Mouse (Mus musculus) mature B cell (primary cell): Measurements from ENCODE around the gene Nr4a1.

Experiments used
- in situ Hi-C: fragments of 300-500 bp; cut with MboI; formaldehyde crosslinking; loops from 2 replicates; pipeline ENCODE4 v1.14.3; 2019

The Nr4a1 gene

GRCm38 (mm10) chr15:101233641-101234275 lies 20.3 kb upstream of the Nr4a1 start:
- in situ Hi-C loops = no loop called here

DNA sequence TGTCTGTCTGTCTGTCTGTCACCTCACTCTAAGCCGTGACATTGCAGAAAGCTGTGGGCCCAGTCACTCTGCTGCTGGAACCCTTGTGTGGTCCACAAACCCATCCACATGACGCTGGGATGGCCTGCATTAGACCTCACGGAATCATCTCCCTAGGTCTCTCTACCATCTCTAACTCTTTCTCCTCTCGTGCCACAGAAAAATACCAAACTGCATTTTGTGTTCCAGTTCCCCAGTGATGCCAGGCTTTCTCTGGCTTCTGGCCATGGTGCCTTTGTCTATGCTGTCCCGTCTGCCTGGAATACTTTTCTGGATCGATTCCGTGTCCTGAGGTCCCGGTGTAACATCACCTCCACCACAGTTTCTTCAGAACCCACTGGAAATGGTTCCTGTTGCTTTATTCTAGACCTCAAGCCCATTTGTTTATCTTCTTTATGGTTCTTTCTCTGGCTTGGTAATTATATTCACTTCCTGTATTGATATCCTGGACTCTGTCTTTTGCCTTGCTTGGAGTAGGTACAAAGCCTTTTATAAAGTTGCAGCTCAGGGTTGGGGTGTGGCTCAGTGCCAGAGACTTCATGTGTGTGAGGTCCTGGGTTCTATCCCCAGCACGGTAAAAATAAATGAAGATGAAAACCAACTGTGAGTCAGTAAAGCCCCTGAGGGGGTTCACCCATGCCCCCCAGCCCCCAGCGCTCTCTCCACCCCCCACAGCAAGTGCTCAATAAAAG lies 19.3 kb upstream of the Nr4a1 start:
- in situ Hi-C loops = no loop called here

DNA sequence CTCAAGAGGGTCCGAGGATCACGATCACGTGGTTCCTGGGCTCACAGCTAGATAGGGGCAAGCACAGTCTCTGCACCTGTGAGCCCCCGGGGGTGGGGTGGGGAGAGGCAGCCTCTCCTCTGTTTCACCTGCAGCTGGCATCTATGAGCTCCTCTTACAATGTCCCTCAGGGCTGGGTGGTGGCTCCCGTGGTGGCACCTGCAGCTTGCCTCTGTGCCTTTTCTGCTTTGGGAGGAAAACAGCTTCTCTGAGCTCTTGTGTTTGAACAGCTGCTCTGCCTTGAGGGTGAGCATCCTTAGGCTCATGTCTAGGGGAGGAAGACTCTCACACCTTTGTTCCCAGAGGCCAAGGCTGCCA lies 18.7 kb upstream of the Nr4a1 start:
- in situ Hi-C loops = no loop called here

DNA sequence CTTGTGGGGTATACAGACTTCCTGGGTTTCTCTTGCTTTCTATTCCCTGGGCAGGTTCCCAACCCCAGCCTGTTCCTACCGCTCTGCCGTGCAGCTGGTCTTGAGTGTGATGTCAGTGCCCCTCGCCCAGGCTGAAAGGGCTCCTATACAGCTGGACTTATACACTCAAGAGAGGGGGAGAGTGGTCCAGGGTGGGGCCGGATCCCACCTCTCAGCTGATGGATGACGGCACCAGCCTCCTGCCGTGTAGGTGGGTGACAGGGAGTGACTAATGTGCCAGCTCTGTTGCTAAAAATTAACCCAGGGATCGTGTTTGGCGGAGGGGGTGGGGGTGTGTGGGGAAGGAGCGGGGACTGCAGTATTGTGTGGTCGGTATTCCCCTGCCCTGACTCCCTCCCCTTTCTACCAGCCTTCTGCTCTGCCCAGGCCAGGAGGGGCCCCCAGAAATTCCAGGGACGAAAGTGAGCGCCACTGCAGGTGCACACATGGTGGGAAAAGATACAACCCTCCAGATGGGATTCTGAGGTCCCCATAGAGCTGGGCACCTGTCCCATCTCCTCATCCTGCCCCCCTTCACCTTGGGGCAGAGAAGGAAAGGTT lies 18.2 kb upstream of the Nr4a1 start:
- in situ Hi-C loops = no loop called here

GRCm38 (mm10) chr15:101236878-101237277 lies 17.2 kb upstream of the Nr4a1 start:
- in situ Hi-C loops = no loop called here

DNA sequence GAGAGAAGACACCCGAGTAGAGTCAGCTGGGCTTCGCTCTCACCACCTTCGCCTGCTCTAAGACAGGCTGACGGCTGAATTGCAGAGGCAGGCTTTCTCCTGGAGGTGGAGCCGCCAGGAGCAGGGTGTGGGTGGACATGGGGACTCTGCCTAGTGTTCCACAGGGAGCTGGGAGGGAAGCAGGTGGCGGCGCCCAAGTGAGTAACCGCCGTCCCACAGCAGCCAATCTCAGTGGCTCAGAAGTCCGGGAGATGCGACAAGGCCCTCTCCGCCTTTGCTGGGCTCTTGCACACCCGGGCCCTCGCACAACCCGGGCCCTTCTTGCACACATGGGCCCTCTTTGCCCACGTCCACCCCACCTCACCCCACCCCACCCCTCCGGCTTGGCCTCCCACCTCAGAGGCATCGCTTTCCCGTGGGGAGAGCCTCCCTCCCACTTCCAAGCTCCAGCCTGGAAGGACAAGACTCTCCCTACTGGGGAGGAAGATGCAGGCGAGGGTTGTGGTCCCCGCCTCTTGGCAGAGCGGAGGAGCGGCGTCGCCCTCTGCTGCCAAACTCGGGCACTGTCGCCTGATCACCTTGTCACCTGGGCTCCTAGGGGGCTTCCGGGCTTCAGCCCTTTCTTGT lies 15.1 kb upstream of the Nr4a1 start:
- in situ Hi-C loops = no loop called here

GRCm38 (mm10) chr15:101239821-101240220 lies 14.2 kb upstream of the Nr4a1 start:
- in situ Hi-C loops = loop anchor here (5.0 kb wide), 1 partner anchor 37 kb away; no protein-coding TSS in a partner anchor

GRCm38 (mm10) chr15:101240799-101241204 lies 13.3 kb upstream of the Nr4a1 start:
- in situ Hi-C loops = loop anchor here (5.0 kb wide), 1 partner anchor 36 kb away; no protein-coding TSS in a partner anchor

GRCm38 (mm10) chr15:101241236-101241635 lies 12.8 kb upstream of the Nr4a1 start:
- in situ Hi-C loops = loop anchor here (5.0 kb wide), 1 partner anchor 36 kb away; no protein-coding TSS in a partner anchor

- in situ Hi-C loops = loop anchor here (5.0 kb wide), 1 partner anchor 35 kb away; no protein-coding TSS in a partner anchor
Measured at GRCm38 (mm10) chr15:101241853-101242252, 12.2 kb upstream of the Nr4a1 start.

DNA sequence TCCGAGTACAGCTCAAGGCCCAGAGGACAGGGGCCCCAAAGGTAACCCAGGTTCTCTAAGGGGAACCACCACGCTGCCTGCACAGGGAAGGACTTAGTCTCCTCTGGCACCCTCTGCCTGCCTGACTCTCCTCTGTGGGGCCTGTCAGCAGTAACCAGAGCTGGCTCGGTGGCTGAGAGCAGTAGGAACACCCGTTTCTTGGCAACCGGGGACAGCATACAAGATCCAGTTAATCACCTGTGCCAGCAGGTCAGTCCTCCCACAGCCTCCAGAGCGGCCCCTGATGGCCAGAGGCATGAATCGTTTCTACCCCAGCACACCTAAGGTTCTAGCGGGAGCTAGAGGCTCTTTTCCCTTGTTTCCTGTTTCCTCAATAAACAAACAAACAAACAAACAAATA lies 11.4 kb upstream of the Nr4a1 start:
- in situ Hi-C loops = loop anchor here (5.0 kb wide), 1 partner anchor 35 kb away; no protein-coding TSS in a partner anchor

DNA sequence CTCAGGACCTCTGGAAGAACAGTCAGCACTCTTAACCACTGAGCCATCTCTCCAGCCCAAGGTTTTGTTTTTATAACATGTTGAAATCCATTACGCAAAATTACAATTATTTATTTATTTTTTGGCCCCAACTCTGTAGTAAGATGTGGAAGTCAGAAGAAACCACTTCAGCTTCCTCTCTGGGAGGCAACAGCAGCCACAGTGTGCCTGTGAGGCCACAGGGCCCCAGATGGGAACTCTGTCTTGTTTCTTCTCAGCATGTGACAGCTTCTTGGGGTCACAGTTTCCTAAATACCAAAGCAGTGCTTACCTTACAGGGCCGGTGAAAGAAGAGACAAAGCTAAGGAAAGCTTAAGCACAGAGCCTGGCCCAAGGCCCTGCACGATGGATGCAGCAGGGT lies 10.1 kb upstream of the Nr4a1 start:
- in situ Hi-C loops = loop anchor here (5.0 kb wide), 1 partner anchor 33 kb away; no protein-coding TSS in a partner anchor

DNA sequence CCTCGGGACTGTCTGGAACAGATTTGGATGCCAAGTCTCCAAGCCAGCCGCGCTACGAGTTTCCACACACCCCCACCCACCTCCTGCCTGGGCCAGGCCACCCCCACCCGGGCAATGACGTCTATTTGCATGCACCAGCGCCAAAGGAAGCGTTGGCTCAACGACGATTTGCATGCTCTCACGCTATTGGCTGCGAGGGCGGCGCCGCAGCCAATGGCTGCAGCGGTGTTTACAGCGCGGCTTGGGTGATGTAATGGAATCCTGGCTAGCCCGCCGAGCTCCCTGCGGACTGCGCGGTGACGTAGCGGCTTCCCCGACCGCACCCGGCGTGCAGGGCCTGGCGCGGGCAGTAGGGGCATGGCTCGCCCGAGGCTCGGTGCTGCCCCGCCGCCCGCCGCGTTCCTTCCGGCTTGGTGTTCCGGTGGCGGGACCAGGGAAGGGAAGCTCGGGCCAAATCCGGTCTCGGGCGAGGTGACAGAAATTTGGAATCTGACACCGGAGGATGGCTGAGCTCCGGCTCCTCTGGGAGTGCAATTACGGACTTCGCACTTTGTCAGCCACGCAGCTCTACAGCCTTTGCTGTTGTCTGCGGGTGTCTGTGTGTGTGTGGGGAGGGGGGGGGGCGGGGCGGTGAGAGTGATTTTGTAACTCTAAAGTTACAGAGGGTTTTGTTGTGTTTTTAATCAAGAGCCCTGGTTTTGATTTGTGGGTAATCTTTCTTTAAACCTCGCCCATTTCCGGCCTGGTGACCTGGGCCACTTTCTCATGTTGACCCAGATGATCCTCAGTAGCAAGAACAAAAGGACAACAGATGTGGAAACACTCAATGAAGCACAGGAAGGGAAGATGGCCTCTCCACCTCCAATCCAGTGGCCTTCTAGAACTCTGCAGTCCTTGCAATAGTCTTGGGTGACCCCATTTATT lies 7.6 kb upstream of the Nr4a1 start:
- in situ Hi-C loops = no loop called here

- in situ Hi-C loops = no loop called here
Measured at GRCm38 (mm10) chr15:101247155-101247498, 6.9 kb upstream of the Nr4a1 start.

DNA sequence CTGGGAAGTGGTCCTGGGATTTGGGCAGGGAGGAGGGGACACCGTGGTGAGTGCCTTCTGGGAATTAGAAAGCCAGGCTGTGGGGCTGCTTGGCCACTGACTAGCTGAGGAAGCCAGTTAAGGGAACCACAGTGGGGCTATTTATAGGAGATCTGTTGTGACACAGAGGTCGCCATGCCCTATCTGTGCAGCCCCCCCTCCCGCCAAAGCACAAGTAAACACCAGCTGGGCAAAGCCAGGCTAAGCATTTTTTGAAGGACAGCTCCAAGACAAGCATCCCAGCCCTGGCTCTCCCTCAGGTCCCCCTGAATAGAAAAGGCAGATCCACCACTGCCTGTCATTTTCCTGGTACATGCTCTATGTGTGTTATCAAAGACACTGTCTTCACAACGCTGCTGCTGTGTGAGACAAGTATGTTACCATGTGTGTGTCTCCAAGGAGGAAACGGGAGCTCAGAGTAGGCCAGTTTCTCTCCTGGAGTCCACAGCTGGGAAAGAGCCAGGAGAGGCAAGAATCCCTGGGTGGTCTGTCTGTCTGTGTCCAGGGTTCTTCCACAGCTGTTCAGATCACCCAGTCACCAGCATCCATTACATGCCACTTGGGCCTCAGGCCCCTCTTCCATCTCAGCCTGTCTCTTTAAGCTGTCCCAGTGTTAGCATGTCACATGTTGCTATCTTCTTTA lies 5.9 kb upstream of the Nr4a1 start:
- in situ Hi-C loops = no loop called here

DNA sequence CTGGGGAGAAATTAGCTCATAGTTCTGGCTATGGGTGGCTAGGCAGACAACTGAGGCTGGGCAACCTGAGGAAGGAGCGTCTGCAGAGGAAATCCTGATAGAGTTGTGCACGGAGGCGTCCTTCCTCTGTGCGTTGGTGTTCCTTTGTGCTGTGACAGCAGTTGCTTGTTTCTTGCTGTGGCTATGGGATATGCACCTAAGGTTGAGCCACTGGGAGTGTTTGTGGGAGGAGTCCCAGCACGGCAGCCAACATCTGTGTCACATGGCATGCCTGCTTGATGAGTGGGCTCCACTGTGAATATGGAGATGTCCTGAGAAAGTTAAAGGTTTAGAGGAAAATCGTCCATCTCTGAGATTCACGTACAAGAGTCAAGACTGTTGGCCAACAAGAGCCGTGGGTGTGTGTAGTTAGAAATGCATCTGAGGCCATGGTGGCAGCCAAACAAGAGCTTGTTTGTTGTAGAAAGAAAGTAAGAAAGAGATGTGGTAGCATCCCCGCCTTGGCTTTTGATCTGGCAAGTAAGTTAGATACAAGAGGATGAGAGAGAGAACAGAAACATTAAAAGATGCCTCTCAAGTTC lies 3.8 kb upstream of the Nr4a1 start:
- in situ Hi-C loops = no loop called here

DNA sequence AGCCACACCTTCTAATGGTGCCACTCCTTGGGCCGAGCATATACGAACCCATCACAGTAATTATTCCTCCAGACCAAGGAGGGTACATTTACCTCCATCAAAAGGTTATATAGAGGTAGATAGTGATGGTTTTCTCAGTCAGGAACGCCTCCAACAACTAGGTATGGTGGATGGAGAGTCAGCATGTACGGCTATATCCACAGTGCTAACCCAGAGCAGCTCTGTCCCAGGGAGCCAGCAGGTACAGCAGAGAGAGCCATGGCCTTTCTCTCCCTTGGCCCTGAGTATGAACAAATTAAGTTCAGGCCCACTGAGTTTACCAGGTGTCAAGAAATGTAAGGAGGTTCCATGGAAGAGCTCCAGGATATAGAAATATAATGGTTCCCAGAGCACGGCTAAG lies 2.1 kb upstream of the Nr4a1 start:
- in situ Hi-C loops = no loop called here

DNA sequence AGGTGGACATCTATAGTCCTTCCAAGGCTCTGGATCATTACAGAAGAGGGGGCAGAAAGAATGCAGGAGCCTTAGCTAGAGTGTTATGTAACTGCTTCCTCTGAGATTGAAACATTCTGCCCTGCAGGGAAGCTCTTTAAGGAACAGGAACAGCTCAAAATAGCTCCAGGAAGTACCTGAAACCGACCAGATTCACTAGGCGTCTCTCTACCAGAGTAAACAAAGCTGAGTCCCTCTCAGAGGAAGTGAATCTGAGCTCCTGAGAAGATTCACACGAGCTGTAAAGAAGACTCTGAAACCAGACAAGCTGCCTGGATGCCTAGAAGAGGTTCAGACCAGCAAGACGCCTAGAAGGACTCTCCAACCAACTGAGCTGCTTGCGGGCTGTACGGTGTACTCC lies 1.5 kb upstream of the Nr4a1 start:
- in situ Hi-C loops = no loop called here

DNA sequence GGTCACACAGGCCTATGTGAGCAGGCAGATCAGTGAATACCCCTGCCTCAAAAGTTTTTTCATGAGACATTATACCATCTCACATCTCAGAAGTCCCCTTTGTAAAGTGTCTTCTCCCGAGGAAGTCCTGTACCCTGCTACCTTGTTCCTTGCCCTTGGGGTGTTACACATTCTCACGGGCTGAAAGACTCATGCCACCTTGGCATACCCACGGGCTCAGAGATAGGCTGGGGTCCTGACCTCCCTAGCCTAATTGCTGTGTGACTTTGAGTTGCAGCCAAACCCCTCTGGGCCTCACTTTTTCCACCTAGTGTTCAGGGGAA lies 545 bp upstream of the Nr4a1 start:
- in situ Hi-C loops = no loop called here

DNA sequence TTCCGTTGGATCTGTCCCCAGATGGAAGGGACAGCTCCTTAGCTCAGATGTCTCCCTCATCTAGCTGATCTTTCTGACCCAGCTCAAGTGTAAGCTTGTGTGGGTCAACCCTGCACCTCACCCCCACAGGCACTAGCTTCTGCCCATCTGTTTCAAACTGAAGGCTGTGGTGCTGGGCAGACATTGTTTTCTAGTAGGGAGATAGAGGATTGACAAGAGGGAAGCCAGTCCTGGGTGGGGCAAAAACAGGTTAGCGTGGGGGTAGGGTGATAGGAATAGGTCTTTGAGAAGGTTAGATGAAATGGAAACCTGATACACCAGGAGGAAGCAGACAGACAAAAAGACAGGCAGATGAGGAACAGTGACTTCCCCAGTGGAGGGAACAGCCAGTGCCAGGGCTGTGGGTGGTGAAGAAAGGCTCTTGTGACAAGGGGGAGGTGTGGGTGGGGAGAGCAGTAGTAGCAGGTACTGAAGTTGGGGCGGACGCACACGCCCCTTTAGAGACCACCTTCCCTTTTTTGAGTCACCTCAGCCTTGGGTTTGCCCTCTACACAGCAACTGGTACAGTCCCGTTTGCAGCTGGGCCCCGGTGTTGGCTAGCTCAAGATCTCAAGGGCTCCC lies 1.9 kb downstream of the Nr4a1 start:
- in situ Hi-C loops = no loop called here
